Mouse (Mus musculus) embryonic fibroblast, embryonic 13.5 days (primary cell): ENCODE measurements around the gene Tsr3.

Experiments used
- CTCF ChIP-seq: IDR thresholded peaks from 2 replicates; pipeline ENCODE4 v1.5.1; 2011; ENCODE audit warnings: mild to moderate bottlenecking, control low read depth, low read length, moderate library complexity, borderline replicate concordance; ENCODE audit not compliant: insufficient read depth
- POLR2A ChIP-seq: IDR thresholded peaks from 2 replicates; pipeline ENCODE4 v1.6.1; 2011; ENCODE audit warnings: low read depth, mild to moderate bottlenecking, control low read depth, low read length, moderate library complexity

GRCm38 (mm10) chr17:25224586-25225222, 15.3 kb upstream of the Tsr3 start:
- no peak for TF ChIP-seq POLR2A
- TF ChIP-seq CTCF: no peak
